Mouse (Mus musculus) olfactory bulb, adult 2 months (tissue): ENCODE results near the gene Zbtb9. TPM values are rescaled to one million over a fixed set of nuclear protein-coding genes. Genes with fewer than 3 reads are reported as not detected.

Source experiments
- H3K27ac ChIP-seq: fragments of 200-500 bp; 2 replicates; pipeline ENCODE4 v1.5.1; 2012; ENCODE audit warnings: low read depth, low read length; ENCODE audit not compliant: insufficient read depth
- H3K4me1 ChIP-seq: fragments of 200-500 bp; 2 replicates; pipeline ENCODE4 v1.6.1; 2012; ENCODE audit warnings: low read length; ENCODE audit not compliant: control insufficient read depth, insufficient read depth
- H3K4me3 ChIP-seq: fragments of 200-500 bp; 2 replicates; pipeline ENCODE4 v1.5.1; 2012; ENCODE audit warnings: mild to moderate bottlenecking, low read depth, low read length, moderate library complexity; ENCODE audit not compliant: insufficient read depth
- CTCF ChIP-seq: fragments of 200-500 bp; IDR thresholded peaks from 2 replicates; pipeline ENCODE4 v1.5.1; 2012; ENCODE audit warnings: low read depth, mild to moderate bottlenecking, low read length, moderate library complexity; ENCODE audit not compliant: insufficient read depth
- POLR2A ChIP-seq: fragments of 200-500 bp; IDR thresholded peaks from 2 replicates; pipeline ENCODE4 v1.6.1; 2012; ENCODE audit warnings: mild to moderate bottlenecking, low read depth, low read length, moderate library complexity; ENCODE audit not compliant: insufficient read depth
- WGBS: fragments of 180-500 bp; shearing (Covaris S2); methylation state at CpG from one replicate; pipeline ENCODE4 v1.1.7; 2018; 5-methylcytosine and 5-hydroxymethylcytosine counted together
- polyA plus RNA-seq: library from polyadenylated mRNA; stranded (reverse); fragments of >200 nt; gene quantifications from 2 replicates; pipeline ENCODE4 v1.2.4, GENCODE M21; 2012; ENCODE audit warnings: low replicate concordance; ENCODE audit not compliant: missing spikeins, insufficient read depth, insufficient read length

Zbtb9 gene
- polyA plus RNA-seq, 1 experiment, result 109 TPM

- peaks cover 5% of the 10 kb centered on the region; the same call in 1 of the 2 replicates for H3K4me1 ChIP-seq
- 37% methylated on average over 11 of the region's 11 CpGs for WGBS
- no peak overlapping the region for H3K4me3 ChIP-seq
- no peak overlapping the region for H3K27ac ChIP-seq
- no peak for TF ChIP-seq POLR2A
- TF ChIP-seq CTCF, result no peak
These were observed 78.5 kb downstream of the Zbtb9 start for GRCm38 (mm10) chr17:27051514-27051913.

GRCm38 (mm10) chr17:27056170-27056569 is 83.2 kb downstream of the Zbtb9 start:
- Histone ChIP-seq H3K4me1 (peaks cover 16% of the 10 kb centered on the region), H3K4me3 (no peak overlapping the region), H3K27ac (no peak overlapping the region)
- TF ChIP-seq CTCF (no peak), POLR2A (no peak)
- WGBS, result under 1% methylated on average over 13 of the region's 13 CpGs

- WGBS, result under 1% methylated on average over 61 of the region's 66 CpGs
- Histone ChIP-seq H3K4me3 (peak within 1 kb of the TSS; percentile 43), H3K27ac (no peak within 1 kb of the TSS; the same call in 1 of the 2 replicates), H3K4me1 (peaks cover 13% of the 10 kb centered on the region)
- TF ChIP-seq CTCF, result no peak
- TF ChIP-seq POLR2A, result no peak
These were observed 84.0 kb downstream of the Zbtb9 start, which contains the start of gene Itpr3 for GRCm38 (mm10) chr17:27056812-27057516. Itpr3 (plus strand) TSS chr17:27057304.

GRCm38 (mm10) chr17:27057517-27058055 is 84.6 kb downstream of the Zbtb9 start:
- TF ChIP-seq CTCF, result no peak
- TF ChIP-seq POLR2A, result no peak
- Histone ChIP-seq H3K4me3 (peak overlapping the region; percentile 43), H3K27ac (no peak overlapping the region), H3K4me1 (peaks cover 11% of the 10 kb centered on the region)
- 7% methylated on average over 24 of the region's 24 CpGs for WGBS

Other genes starting within 250 kb of the Zbtb9 start
- gene Bnip1, start 192.1 kb upstream of the Zbtb9 start, polyA plus RNA-seq, result not detected in 2 replicates
- gene Nkx2-5, start 128.2 kb upstream of the Zbtb9 start, polyA plus RNA-seq, result not detected in 2 replicates
- not detected in 2 replicates for gene Kifc5b, start 56.1 kb upstream of the Zbtb9 start, polyA plus RNA-seq
- gene Phf1, start 40.1 kb upstream of the Zbtb9 start, polyA plus RNA-seq, result not detected in 2 replicates
- gene Cuta, start 33.6 kb upstream of the Zbtb9 start, polyA plus RNA-seq, result not detected in 2 replicates
- 50.4 and 503 TPM in 2 replicates for gene Syngap1, start 31.9 kb upstream of the Zbtb9 start, polyA plus RNA-seq
- not detected in 2 replicates for gene Bak1, start 55.8 kb downstream of the Zbtb9 start, polyA plus RNA-seq
- not detected in 2 replicates for gene Itpr3, start 84.1 kb downstream of the Zbtb9 start, polyA plus RNA-seq
- gene Uqcc2, start 160.7 kb downstream of the Zbtb9 start, polyA plus RNA-seq, result not detected in 2 replicates
- not detected in 2 replicates for gene Ip6k3, start 194.6 kb downstream of the Zbtb9 start, polyA plus RNA-seq
- not detected in 2 replicates for gene Lemd2, start 231.3 kb downstream of the Zbtb9 start, polyA plus RNA-seq